Mouse (Mus musculus) thymus, adult 2 months (tissue): ENCODE measurements around the gene Gpr171. TPM values are rescaled to one million over a fixed set of nuclear protein-coding genes. Genes with fewer than 3 reads are reported as not detected.
"Not testable (repeated sequence)": the region's sequence is repeated elsewhere in the genome, so short reads cannot be mapped to it uniquely, and the experiment has no call there.

ENCODE experiments used
- DNase-seq: peaks from one replicate; pipeline ENCODE4 v3.0.0; 2021
- H3K27ac ChIP-seq: fragments of 200-500 bp; 2 replicates; pipeline ENCODE4 v1.5.1; 2012; ENCODE audit warnings: low read length, control low read depth; ENCODE audit not compliant: control insufficient read depth, insufficient read depth
- H3K27me3 ChIP-seq: fragments of 200-500 bp; 2 replicates; pipeline ENCODE4 v1.6.1; 2012; ENCODE audit warnings: mild to moderate bottlenecking, low read length, moderate library complexity, mixed read lengths; ENCODE audit not compliant: control insufficient read depth, insufficient read depth
- H3K36me3 ChIP-seq: fragments of 200-500 bp; 2 replicates; pipeline ENCODE4 v1.6.1; 2012; ENCODE audit warnings: mild to moderate bottlenecking, low read length, moderate library complexity; ENCODE audit not compliant: control insufficient read depth, insufficient read depth
- H3K4me1 ChIP-seq: fragments of 200-500 bp; replicated peaks from 2 replicates; pipeline ENCODE4 v1.6.1; 2012; ENCODE audit warnings: low read length; ENCODE audit not compliant: control insufficient read depth, insufficient read depth
- H3K4me3 ChIP-seq: fragments of 200-500 bp; 2 replicates; pipeline ENCODE4 v1.5.1; 2012; ENCODE audit warnings: mild to moderate bottlenecking, low read length, control low read depth, moderate library complexity; ENCODE audit not compliant: control insufficient read depth, insufficient read depth
- CTCF ChIP-seq: fragments of 200-500 bp; IDR thresholded peaks from 2 replicates; pipeline ENCODE4 v1.5.1; 2012; ENCODE audit warnings: mild to moderate bottlenecking, control low read depth, low read length, moderate library complexity, borderline replicate concordance; ENCODE audit not compliant: control insufficient read depth, poor library complexity, insufficient read depth; ENCODE audit errors: extremely low read depth
- POLR2A ChIP-seq: fragments of 200-500 bp; IDR thresholded peaks from 2 replicates; pipeline ENCODE4 v1.6.1; 2012; ENCODE audit warnings: mild to moderate bottlenecking, low read length, control low read depth, moderate library complexity; ENCODE audit not compliant: control insufficient read depth, poor library complexity, insufficient read depth; ENCODE audit errors: extremely low read depth
- WGBS: fragments of 180-500 bp; shearing (Covaris S2); methylation state at CpG from one replicate; pipeline ENCODE4 v1.1.7; 2018; 5-methylcytosine and 5-hydroxymethylcytosine counted together
- polyA plus RNA-seq: library from polyadenylated mRNA; depleted of rRNA; stranded (reverse); fragments of >200 nt; gene quantifications from 2 replicates; pipeline ENCODE4 v1.2.3, GENCODE M21; 2012

Gpr171 gene
- polyA plus RNA-seq, 1 experiment = 14.3 TPM

- no peak overlapping the region for H3K27ac ChIP-seq
- H3K4me1 ChIP-seq = peaks cover 5% of the 10 kb centered on the region
- TF ChIP-seq POLR2A (no peak), CTCF (no peak)
- no peak overlapping the region for H3K4me3 ChIP-seq
- H3K27me3 ChIP-seq = no peaks in the 10 kb centered on the region
- WGBS = 82% methylated on average over 7 of the region's 7 CpGs
- H3K36me3 ChIP-seq = no peaks in the 10 kb centered on the region
- no peak for DNase-seq
Measured at GRCm38 (mm10) chr3:59121067-59121730, 19.6 kb upstream of the Gpr171 start.

- H3K36me3 ChIP-seq = no peaks in the 10 kb centered on the region
- 20% methylated on average over 8 of the region's 8 CpGs for WGBS
- no peak overlapping the region for H3K27ac ChIP-seq
- H3K4me1 ChIP-seq = peaks cover 11% of the 10 kb centered on the region
- DNase-seq = no peak
- TF ChIP-seq POLR2A (no peak), CTCF (no peak)
- no peaks in the 10 kb centered on the region for H3K27me3 ChIP-seq
- H3K4me3 ChIP-seq = no peak overlapping the region
Measured at GRCm38 (mm10) chr3:59113973-59114517, 12.4 kb upstream of the Gpr171 start.

- DNase-seq, H3K27me3 ChIP-seq, H3K4me3 ChIP-seq, H3K36me3 ChIP-seq, H3K4me1 ChIP-seq, H3K27ac ChIP-seq: not testable (repeated sequence)
- 86% methylated on average over 4 of the region's 4 CpGs for WGBS
Measured at GRCm38 (mm10) chr3:59113291-59113690, 11.7 kb upstream of the Gpr171 start.

GRCm38 (mm10) chr3:59111944-59112343 is 10.3 kb upstream of the Gpr171 start:
- Histone ChIP-seq H3K36me3 (no peaks in the 10 kb centered on the region), H3K27ac (no peak overlapping the region)
- DNase-seq = no peak

GRCm38 (mm10) chr3:59109834-59110233 is 8.2 kb upstream of the Gpr171 start:
- DNase-seq, H3K4me1 ChIP-seq, H3K36me3 ChIP-seq, H3K27ac ChIP-seq, H3K4me3 ChIP-seq, H3K27me3 ChIP-seq: not testable (repeated sequence)
- 100% methylated on average over 3 of the region's 3 CpGs for WGBS

More at GRCm38 (mm10) chr3:59111944-59112343, 10.3 kb upstream of the Gpr171 start:
- Histone ChIP-seq H3K27me3 (no peaks in the 10 kb centered on the region), H3K4me3 (no peak overlapping the region), H3K4me1 (peaks cover 9% of the 10 kb centered on the region)
- 89% methylated on average over 3 of the region's 3 CpGs for WGBS
- TF ChIP-seq POLR2A (no peak), CTCF (no peak)

GRCm38 (mm10) chr3:59107439-59107838 is 5.8 kb upstream of the Gpr171 start:
- H3K36me3 ChIP-seq = no peaks in the 10 kb centered on the region
- no peak overlapping the region for H3K4me3 ChIP-seq
- peaks cover 11% of the 10 kb centered on the region for H3K4me1 ChIP-seq
- no peaks in the 10 kb centered on the region for H3K27me3 ChIP-seq
- TF ChIP-seq CTCF (no peak), POLR2A (no peak)
- no peak for DNase-seq
- H3K27ac ChIP-seq = no peak overlapping the region
- 94% methylated on average over 4 of the region's 4 CpGs for WGBS

GRCm38 (mm10) chr3:59104462-59104861 is 2.8 kb upstream of the Gpr171 start:
- WGBS = 53% methylated on average over 4 of the region's 4 CpGs
- Histone ChIP-seq H3K36me3 (no peaks in the 10 kb centered on the region), H3K4me3 (no peak overlapping the region), H3K4me1 (peaks cover 14% of the 10 kb centered on the region), H3K27me3 (no peaks in the 10 kb centered on the region), H3K27ac (no peak overlapping the region)
- DNase-seq = no peak
- no peak for TF ChIP-seq POLR2A
- TF ChIP-seq CTCF = no peak
